Mouse (Mus musculus): ENCODE measurements around the gene Map2k6.
A peak's percentile ranks its signal among the peaks of the same experiment; 100 is the strongest.

Map2k6 gene

DNA sequence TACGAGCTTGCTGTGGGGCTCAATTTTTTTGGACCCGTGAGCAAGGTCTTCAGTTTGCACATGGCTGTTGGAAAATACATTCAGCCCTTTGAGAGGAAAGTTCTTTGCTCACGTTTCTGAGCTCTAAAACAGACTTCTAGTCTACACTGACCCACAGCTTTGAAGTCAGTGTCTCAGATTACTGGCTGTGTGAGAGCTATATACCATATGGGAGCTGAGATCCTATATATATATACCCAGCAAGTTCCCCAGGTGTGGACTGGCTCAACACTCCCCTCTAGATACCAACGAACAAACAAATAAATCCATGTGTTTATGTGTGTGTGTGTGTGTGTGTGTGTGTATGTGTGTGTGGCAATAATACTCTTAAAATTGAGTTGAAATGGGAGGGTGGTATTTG, 83.7 kb downstream of the Map2k6 start:
- no peak for TF ChIP-seq GATA4 (IDR thresholded peaks at IDR 0.05; ENCODE audit: insufficient replicate concordance, low read length)

DNA sequence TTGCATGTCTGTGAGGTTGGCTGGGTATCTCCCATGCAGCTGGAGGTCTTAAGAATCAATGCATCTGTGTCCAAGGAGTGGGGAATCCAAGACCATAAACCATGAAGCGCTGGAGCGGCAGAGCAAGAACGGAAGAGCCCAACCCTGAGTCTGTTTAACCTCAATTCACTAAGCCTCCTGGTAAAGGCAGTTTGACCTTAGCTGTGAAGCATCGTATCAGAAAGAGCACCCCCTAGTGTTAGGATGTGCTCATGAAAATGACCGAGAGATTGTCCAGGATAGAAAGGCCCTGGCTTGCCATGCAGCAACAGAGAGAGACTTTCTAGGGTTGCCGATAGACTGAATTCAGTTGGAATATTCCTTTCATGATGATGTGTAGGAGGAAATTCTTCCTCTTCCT, 84.2 kb downstream of the Map2k6 start:
- TF ChIP-seq GATA4 (IDR thresholded peaks at IDR 0.05; ENCODE audit: insufficient replicate concordance, low read length), result no peak; the same call in 1 of the 2 replicates

DNA sequence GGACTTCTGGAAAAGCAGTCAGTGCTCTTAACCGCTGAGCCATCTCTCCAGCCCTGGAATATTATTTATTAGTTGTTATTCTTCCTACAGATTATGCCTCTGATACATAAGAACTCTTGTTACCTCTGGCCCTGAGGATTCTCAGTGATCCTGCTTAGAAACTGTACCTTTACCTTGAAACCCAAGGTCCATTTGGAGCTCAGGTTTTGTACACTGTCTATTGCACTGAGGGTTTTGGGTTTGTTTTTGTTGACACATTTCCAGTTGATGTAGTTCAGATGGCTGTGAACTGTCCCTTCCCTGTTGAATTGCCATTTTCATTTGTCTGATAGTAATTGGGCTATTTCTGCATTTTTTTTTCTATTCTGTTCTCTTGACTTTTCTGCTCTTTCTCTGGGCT, 85.5 kb downstream of the Map2k6 start:
- no peak for TF ChIP-seq GATA4 (IDR thresholded peaks at IDR 0.05; ENCODE audit: insufficient replicate concordance, low read length)

DNA sequence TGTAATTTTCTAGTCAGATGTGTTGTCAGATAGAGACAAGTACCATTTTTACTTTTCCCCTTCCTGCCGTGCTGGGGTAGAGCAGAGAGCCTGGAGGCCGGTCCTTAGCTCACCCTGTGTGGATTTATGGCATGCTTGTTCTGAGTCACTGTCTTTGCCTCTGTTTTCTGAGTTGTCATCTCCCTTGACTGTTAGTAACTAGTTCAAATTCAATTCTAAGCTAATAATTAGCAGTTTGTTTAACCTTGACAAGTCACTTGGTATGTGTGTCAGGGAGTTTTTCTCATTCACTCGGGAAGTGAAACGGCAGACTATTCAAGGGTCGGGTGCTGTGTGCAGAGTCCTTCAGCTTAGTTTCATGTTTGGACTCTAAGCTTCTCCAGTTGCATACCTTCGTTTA, 86.2 kb downstream of the Map2k6 start:
- TF ChIP-seq GATA4 (IDR thresholded peaks at IDR 0.05; ENCODE audit: insufficient replicate concordance, low read length), result no peak

DNA sequence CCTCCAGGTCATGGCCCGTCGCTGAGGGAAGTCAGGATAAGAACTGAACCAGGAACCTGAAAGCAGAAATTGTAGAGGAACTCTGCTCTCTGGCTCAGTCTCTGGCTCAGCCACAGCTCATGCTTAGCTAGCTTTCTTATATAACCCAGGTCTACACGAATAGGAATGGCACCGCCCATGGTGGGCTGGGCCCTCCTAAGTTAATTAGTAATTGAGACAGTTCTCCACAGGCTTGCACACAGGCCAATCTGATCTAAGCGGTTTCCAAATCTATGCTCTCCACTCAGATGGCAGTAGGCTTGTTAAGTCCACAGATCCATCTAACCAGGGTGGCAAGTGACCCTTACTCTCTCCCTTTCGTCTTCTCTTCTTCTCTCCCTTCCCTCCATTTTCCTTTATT, 88.9 kb downstream of the Map2k6 start:
- TF ChIP-seq GATA4 (IDR thresholded peaks at IDR 0.05; ENCODE audit: insufficient replicate concordance, low read length), result no peak

DNA sequence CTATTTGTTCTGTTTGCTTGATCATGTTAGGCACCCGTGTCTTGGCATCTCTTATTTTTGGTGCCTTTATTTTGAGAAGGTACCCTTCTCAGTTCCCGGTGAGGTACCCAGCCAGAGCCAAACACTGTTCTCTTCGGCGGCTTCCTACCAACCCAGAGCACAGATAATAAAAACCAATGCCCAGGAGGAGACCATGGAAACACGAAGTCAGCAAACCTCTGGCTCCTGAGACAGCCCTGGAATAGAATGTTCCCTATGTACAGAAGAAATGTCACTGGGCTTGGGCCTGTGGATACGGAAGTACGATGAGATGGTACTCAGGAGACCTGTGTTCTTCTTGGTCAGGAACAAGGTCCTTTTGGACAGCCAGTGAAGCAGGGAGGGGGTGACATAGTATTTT, 89.4 kb downstream of the Map2k6 start:
- TF ChIP-seq GATA4 (IDR thresholded peaks at IDR 0.05; ENCODE audit: insufficient replicate concordance, low read length), result no peak

DNA sequence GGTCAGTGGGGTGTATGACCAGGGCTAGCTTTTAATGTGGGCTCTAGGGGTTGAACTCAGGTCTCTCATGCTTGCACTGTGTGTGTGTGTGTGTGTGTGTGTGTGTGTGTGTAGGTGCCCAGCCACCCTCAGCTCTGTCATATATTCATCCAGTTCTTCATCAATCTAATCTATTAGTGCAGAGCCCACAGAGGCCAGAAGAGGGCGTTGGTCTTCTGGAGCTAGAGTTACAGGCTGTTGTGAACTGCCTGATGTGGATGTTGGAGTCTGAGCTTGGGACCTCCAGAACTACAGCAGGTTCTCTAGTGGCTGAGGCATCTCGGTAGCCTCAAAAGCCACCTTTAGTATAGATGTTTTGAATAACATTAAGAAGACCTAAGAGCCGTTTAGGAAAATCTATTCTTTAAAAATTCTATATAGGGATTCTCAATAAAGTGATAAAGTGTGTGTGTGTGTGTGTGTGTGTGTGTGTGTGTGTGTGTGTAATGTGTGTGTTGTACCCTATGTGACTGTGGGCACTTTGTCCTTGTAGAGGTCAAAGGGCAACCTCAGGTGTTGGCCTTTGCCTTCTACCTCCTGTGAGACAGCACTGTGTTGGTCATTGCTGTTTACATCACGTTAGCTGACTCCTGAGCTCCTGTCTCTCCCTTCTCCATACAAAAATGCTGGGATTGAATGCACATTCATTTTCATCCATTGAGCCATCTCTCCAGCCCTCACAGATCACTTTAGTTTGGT, 96.6 kb downstream of the Map2k6 start:
- no peak for TF ChIP-seq GATA4 (IDR thresholded peaks at IDR 0.05; ENCODE audit: insufficient replicate concordance, low read length)

DNA sequence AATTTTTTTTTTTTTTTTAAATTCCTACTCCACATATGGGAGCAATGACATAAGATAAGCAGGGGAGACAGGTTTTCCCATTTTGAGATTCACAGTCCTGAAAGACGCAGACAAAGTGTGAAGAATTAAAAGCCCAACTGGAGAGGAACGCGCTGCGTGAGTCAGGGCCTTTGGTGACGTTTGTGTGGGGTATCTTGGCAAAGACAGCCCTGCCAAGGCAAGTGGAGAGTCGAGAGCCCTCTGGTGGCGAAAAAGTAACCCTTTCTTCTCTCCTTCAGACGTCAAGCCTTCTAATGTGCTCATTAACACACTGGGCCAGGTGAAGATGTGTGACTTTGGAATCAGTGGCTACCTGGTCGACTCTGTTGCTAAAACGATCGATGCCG, 97.1 kb downstream of the Map2k6 start:
- TF ChIP-seq GATA4 (IDR thresholded peaks at IDR 0.05; ENCODE audit: insufficient replicate concordance, low read length), result no peak

DNA sequence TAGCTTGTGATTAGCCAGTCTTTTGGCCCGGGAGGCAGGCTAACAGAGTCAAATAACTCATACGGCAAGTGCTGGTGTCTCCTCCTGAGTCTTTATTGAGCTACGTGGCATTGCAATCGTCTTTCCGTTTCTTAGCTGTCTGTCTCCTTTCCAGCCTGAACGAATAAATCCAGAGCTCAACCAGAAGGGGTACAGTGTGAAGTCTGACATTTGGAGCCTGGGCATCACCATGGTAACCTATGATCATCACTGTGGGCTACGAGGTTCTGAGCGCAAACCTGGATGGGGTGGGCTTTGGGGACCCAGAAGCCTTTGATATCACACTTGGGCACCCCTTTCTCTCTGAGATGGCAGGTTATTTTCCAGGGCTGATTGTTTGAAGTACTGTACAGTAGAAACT, 98.8 kb downstream of the Map2k6 start:
- TF ChIP-seq GATA4 (IDR thresholded peaks at IDR 0.05; ENCODE audit: insufficient replicate concordance, low read length), result no peak

DNA sequence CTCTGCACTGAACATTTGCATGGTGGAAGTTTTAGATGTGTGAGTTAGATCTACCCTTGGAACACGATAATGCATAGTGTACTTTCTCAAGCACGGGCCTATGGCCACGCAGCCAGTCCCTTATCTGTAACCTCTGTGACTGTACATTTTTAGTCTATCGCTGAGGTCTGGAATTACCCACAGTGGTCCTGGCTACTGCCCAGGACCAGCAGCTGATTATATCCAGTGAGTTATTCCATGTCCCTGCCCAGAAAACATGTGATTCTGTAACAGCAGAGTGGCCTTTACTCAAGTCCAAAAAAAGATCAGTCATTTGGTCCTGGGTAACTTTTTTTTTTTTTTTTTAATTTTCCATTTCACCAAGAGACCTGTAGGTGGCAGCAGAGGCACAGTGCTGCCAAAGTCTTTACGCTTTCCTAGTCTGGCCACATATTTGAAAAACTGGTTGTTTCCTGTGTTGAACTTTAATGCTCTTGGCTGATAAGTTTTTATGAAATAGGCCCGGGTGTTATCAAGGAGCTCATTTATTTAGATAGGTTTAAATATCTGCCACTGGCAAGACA, 99.8 kb downstream of the Map2k6 start:
- TF ChIP-seq GATA4 (IDR thresholded peaks at IDR 0.05; ENCODE audit: insufficient replicate concordance, low read length), result peak; percentile 59; the same call in 1 of the 2 replicates

DNA sequence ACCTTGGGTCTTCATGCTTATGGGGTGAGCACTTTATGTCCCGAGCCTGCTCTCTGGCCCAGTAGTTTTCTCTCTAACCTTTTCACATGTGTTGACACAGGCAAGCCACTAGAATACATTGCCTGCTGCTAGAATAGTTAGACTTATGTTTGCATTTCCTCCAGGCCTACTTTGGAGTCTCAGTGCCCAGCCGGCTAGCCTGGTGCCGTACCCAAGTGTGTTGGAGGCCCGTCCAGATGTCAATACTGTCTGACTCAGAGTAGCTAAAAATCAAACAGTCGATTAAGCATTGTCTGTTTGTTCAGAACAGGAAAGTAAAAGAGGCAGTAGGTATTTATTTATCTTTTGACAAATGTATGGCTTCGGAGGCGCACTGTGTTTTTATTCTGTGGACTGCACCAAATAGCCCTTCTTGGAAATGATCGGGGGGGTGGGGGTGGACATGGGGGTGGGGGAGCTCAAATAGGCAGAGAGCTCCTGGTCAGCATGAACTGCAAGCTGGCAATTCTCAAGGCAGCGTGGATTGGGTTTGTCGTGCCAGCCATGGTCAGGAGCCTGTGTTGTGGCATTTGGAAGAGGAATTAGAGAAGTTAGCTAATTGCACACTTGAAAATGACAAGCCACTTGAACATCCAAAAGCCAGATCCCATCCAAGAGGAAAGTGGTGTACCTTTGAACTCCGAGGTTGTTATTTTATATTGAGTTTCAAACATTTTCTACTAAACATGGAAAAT, 104.2 kb downstream of the Map2k6 start:
- no peak for TF ChIP-seq GATA4 (IDR thresholded peaks at IDR 0.05; ENCODE audit: insufficient replicate concordance, low read length)

DNA sequence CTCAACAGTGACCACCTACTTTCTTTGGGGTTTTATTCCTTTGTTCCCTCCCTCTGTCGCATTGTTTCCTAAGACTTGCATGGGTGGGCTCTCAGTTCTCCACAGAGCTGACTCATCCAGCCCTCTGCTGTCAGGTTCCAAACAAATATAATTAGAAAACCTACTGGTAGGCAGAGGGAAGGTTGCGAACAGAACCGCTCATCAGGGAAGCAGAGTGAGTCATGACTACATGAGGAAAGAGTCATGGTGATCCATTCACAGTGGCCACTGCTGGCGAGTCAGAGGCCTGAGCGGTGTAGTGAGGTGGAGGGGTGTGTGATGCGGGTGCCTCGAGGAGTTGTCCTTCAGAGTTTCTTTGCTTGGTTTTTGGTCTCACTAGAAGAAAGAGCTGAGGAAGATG, 112.5 kb downstream of the Map2k6 start:
- TF ChIP-seq GATA4 (IDR thresholded peaks at IDR 0.05; ENCODE audit: insufficient replicate concordance, low read length), result no peak

DNA sequence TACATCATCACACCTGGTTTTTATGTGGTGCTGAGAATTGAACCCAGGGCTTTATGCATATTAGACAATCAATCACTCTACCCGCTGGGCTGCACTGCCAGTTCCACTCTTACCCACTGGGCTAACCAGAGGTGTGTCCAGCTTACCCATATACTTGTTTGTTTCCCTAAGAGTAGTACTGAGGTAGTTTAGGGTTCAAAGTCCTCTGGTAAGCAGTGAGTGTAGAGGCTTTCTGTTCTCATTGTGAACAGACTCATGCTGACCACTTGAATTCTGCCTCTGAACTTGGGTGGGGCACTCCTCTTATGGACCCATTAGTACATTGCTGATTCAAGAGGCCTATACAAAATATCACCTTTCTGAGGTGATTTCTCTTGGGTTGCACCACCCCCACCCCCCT, 119.7 kb downstream of the Map2k6 start:
- TF ChIP-seq GATA4 (IDR thresholded peaks at IDR 0.05; ENCODE audit: insufficient replicate concordance, low read length), result no peak

DNA sequence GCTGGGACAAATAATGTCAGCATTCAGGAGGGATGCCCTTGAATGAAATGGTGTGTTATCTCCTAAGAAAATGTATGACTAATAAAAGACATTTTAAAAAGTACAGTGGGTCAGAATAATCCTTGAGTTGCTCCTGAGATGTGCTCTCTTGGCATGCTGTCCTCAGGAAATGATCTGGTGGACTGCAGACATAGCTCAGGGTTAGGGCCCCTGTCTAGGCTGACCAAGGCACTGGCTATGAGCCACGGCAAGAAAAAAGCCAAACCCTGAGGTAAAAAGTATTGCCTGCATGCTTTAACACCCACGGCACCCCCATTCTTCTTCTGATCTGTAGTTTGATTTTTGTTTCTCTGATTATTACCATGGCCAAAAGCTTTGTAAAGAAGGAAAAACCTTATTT, 124.0 kb downstream of the Map2k6 start:
- TF ChIP-seq GATA4 (IDR thresholded peaks at IDR 0.05; ENCODE audit: insufficient replicate concordance, low read length), result no peak

DNA sequence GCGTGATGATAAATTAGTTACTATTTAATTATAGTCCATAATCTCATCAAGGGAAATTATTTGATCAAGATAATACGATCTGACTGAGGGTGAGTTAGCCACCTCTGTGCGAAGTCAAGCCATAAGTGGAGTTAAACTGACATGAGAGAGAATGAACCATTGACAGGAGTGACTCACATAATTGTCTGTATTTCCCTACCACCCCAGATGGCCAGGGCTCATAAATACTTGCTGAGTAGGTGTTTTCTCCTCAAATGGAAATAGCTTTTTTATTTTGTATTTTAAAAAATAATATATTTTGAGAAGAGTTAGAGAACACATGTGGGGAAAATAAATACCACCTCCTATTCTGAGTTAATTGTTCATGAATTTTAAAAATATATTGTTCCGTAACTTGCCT, 127.2 kb downstream of the Map2k6 start:
- no peak for TF ChIP-seq GATA4 (IDR thresholded peaks at IDR 0.05; ENCODE audit: insufficient replicate concordance, low read length)

DNA sequence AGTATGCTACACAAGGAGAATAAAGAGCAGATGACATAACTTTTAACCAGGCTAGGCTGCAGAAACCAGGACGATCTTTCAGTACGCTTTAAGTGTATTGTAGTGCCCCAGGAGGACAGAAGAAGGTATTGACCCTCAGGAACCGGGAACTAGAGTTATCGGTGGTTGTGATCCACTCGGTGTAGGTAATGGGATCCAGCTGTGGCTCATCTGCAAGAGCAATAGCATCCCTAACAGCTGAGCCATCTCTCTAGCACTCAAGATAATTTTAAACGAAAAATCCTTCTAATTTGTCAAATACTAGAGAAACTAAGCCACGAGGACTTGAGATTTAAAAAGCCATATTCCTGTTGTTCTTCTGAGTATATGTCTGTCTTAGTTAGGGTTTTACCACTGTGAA, 132.2 kb downstream of the Map2k6 start:
- no peak for TF ChIP-seq GATA4 (IDR thresholded peaks at IDR 0.05; ENCODE audit: insufficient replicate concordance, low read length)
